In genomic region chr1:129990821-129991220, GRCm38 (mm10) we compare ENCODE assay signal across 19 mouse cellular contexts.
A peak's percentile ranks its signal among the peaks of the same experiment; 100 is the strongest.
DNase-seq lines count a peak whose midpoint lies in the region; ATAC-seq and TF ChIP-seq lines count a peak whose summit lies in the region.
"Had no signal": no experiment of that assay in that cellular context is flagged by ENCODE, and none has a peak within 500 bp of the region (broad histone marks: within the 10 kb centered on the region; RNA-seq: fewer than 3 reads in every experiment).

No protein-coding gene starts in this region.

- TF ChIP-seq POLR2A in MEL (IDR thresholded peaks at IDR 0.05; ENCODE audit: control insufficient read depth in 1 of 2, insufficient read depth in 1 of 2, low read depth in 1 of 2, low read length in 2 of 2, poor library complexity in 1 of 2) = no peak

- no peak overlapping the region for H3K27ac ChIP-seq in MEL (ENCODE audit: control insufficient read depth, low read depth, low read length)
- H3K27ac ChIP-seq in liver, embryonic 14.5 days = no peak overlapping the region
- H3K27ac ChIP-seq: embryonic facial prominence, embryonic 10.5 days; forebrain, embryonic 15.5 days had no signal

- peaks cover 0 to 2% of the 10 kb centered on the region in 2 experiments; a peak in 2 of 4 replicates for H3K4me1 ChIP-seq in MEL (ENCODE audit: control insufficient read depth in 1 of 2, insufficient read depth in 2 of 2, low read length in 2 of 2)
- H3K4me1 ChIP-seq in liver, embryonic 14.5 days (replicated peaks; ENCODE audit: control insufficient read depth in 2 of 2, insufficient read depth in 2 of 2, low read length in 1 of 2) = peaks cover 7% of the 10 kb centered on the region in 2 experiments
- H3K4me1 ChIP-seq: embryonic facial prominence, embryonic 10.5 days; forebrain, embryonic 15.5 days; heart, embryonic 12.5 days had no signal

- DNase-seq in MEL (ENCODE audit: low read depth, low spot score) = peak; percentile 58
- DNase-seq in liver, embryonic 14.5 days (ENCODE audit: low read depth in 3 of 3, low spot score in 3 of 3) = peak; percentile 12 to 18 (median 14)
- DNase-seq in spleen, postnatal 10 days (ENCODE audit: low spot score in 2 of 2) = no peak
- no peak for DNase-seq in kidney, adult 18-20 months
- no peak for DNase-seq in lung, postnatal 14 days
- DNase-seq: adrenal gland, postnatal 10 days; cerebellum, adult 2 months; cerebellum, postnatal 10 days; gastrocnemius, postnatal 14 days; heart, postnatal 36 days had no signal

- peaks cover 0 to 5% of the 10 kb centered on the region in 2 experiments; a peak in 2 of 4 replicates for H3K36me3 ChIP-seq in MEL (ENCODE audit: control insufficient read depth in 1 of 2, insufficient read depth in 2 of 2, low read length in 2 of 2)
- H3K36me3 ChIP-seq in liver, embryonic 14.5 days (replicated peaks; ENCODE audit: control insufficient read depth, insufficient read depth, low read depth) = no peaks in the 10 kb centered on the region
- H3K36me3 ChIP-seq: embryonic facial prominence, embryonic 10.5 days; forebrain, embryonic 15.5 days; heart, embryonic 12.5 days had no signal

- WGBS in liver, embryonic 14.5 days (ENCODE audit: insufficient replicate concordance) = 29% methylated on average over 2 of the region's 2 CpGs

- 0 out of 2 replicates have a peak overlapping the region, but pooled peaks have one; percentile 11 for H3K4me2 ChIP-seq in liver, embryonic 14.5 days (ENCODE audit: low read depth)
- H3K4me2 ChIP-seq: forebrain, embryonic 15.5 days; heart, embryonic 12.5 days had no signal

- peak; percentile 70; the same call in 1 of the 2 replicates for ATAC-seq in erythroblast, adult 5-6 weeks (replicated peaks; ENCODE audit: low FRiP score, poor library complexity, severe bottlenecking)
- ATAC-seq in liver, embryonic 14.5 days (ENCODE audit: insufficient read depth) = peak; percentile 86
- peak; percentile 76 for ATAC-seq in megakaryocyte progenitor cell, adult 5-6 weeks (replicated peaks; ENCODE audit: poor library complexity)
- ATAC-seq: forebrain, embryonic 15.5 days; hindbrain, embryonic 16.5 days; inflammation-experienced regulatory T-cells, adult 6 months had no signal

- H3K9ac ChIP-seq in MEL (ENCODE audit: control insufficient read depth, low read depth, low read length, poor library complexity, severe bottlenecking) = no peak overlapping the region
- H3K9ac ChIP-seq in liver, embryonic 14.5 days (replicated peaks) = no peak overlapping the region
- H3K9ac ChIP-seq: forebrain, embryonic 15.5 days; heart, embryonic 12.5 days had no signal

- TF ChIP-seq RAD21 in MEL (IDR thresholded peaks at IDR 0.05; ENCODE audit: low read depth, low read length) = no peak

- H3K4me3 ChIP-seq in MEL (ENCODE audit: control insufficient read depth in 1 of 2, insufficient read depth in 1 of 2, low read depth in 2 of 2, low read length in 2 of 2) = no peak overlapping the region
- no peak overlapping the region for H3K4me3 ChIP-seq in liver, embryonic 14.5 days (ENCODE audit: insufficient read depth in 1 of 2, low read depth in 2 of 2, low read length in 2 of 2)
- H3K4me3 ChIP-seq: embryonic facial prominence, embryonic 10.5 days; erythroblast, embryonic 14.5 days; forebrain, embryonic 15.5 days; heart, embryonic 12.5 days had no signal

- no peaks in the 10 kb centered on the region for H3K27me3 ChIP-seq in MEL (ENCODE audit: control insufficient read depth in 1 of 2, insufficient read depth in 2 of 2, low read length in 2 of 2)
- no peaks in the 10 kb centered on the region for H3K27me3 ChIP-seq in liver, embryonic 14.5 days (ENCODE audit: control insufficient read depth, insufficient read depth, low read length)
- H3K27me3 ChIP-seq: CH12.LX; forebrain, embryonic 15.5 days; heart, embryonic 12.5 days had no signal

- peak; percentile 48 to 62; a peak in 3 of 4 replicates for TF ChIP-seq EP300 in MEL (IDR thresholded peaks at IDR 0.05; ENCODE audit: low read depth in 1 of 2, low read length in 2 of 2)
- TF ChIP-seq EP300 in liver, embryonic 14.5 days (IDR thresholded peaks at IDR 0.05; ENCODE audit: low read depth) = peak; percentile 78

- no peaks in the 10 kb centered on the region for H3K79me2 ChIP-seq in MEL (ENCODE audit: control insufficient read depth, insufficient read depth, low read length, poor library complexity)

- no peak for TF ChIP-seq CTCF in MEL (IDR thresholded peaks at IDR 0.05 in 2 of 3, conservative IDR thresholded peaks at IDR 0.05 in 1 of 3; ENCODE audit: control insufficient read depth in 1 of 3, insufficient read depth in 1 of 3, low read depth in 2 of 3, low read length in 3 of 3, poor library complexity in 1 of 3, severe bottlenecking in 1 of 3)
- TF ChIP-seq CTCF in liver, embryonic 14.5 days (IDR thresholded peaks at IDR 0.05; ENCODE audit: low read depth) = no peak

- no peaks in the 10 kb centered on the region for H3K9me3 ChIP-seq in MEL (replicated peaks; ENCODE audit: insufficient read depth, low read length)
- H3K9me3 ChIP-seq in liver, embryonic 14.5 days (ENCODE audit: control insufficient read depth, low read length) = no peaks in the 10 kb centered on the region
- H3K9me3 ChIP-seq: embryonic facial prominence, embryonic 10.5 days; forebrain, embryonic 15.5 days; heart, embryonic 12.5 days had no signal

TF ChIP-seq in MEL, 35 proteins besides CTCF, POLR2A, EP300 and RAD21:
- TF ChIP-seq ZKSCAN1 (IDR thresholded peaks at IDR 0.05; ENCODE audit: low read depth, low read length) (no peak), RCOR1 (IDR thresholded peaks at IDR 0.05; ENCODE audit: low read depth, low read length) (0 out of 2 replicates have a peak, but pooled peaks have one; percentile 11), GATA1 (IDR thresholded peaks at IDR 0.05; ENCODE audit: low read depth, low read length) (peak; percentile 35; the same call in 1 of the 2 replicates), JUND (IDR thresholded peaks at IDR 0.05; ENCODE audit: low read depth, low read length) (no peak), MAZ (IDR thresholded peaks at IDR 0.05; ENCODE audit: low read depth, low read length) (no peak)
TF ChIP-seq in MEL: peak in this region for 2.

Comparison
In these comparisons a context has a peak if more than half of its experiments do, and no peak if none do; other contexts are left out.
1. DNase-seq: peak in MEL (single experiment) and liver, embryonic 14.5 days (3 of 3); none in spleen, postnatal 10 days (0 of 2), kidney, adult 18-20 months (single experiment) and lung, postnatal 14 days (single experiment).
2. Peak in every context shown above with its lines, with median percentiles within 50 percentile points of each other: ATAC-seq.